Mouse (Mus musculus) megakaryocyte progenitor cell, adult 5-6 weeks (primary cell): Measurements from ENCODE around the gene Golph3l. TPM values are rescaled to one million over a fixed set of nuclear protein-coding genes. Genes with fewer than 3 reads are reported as not detected.
A peak's percentile ranks its signal among the peaks of the same experiment; 100 is the strongest.
"Not testable (repeated sequence)": the region's sequence is repeated elsewhere in the genome, so short reads cannot be mapped to it uniquely, and the experiment has no call there.

ENCODE experiments used
- ATAC-seq: replicated peaks from 2 replicates; pipeline ENCODE4 v1.8.0; 2016; ENCODE audit warnings: mild to moderate bottlenecking, moderate TSS enrichment, inconsistent platforms; ENCODE audit not compliant: poor library complexity
- total RNA-seq, 2 experiments: library from RNA; stranded (forward) in 1 of 2; stranded (reverse) in 1 of 2; fragments of 157-497, 149-512 nt in 1 of 2; fragments of 200-1000 nt in 1 of 2; gene quantifications; 2 replicates each; pipeline versions ENCODE4 v1.2.3 to v1.2.4; 2015 to 2017

Golph3l gene
- total RNA-seq, 2 experiments from 2014 or later = 40.0 to 57.3 TPM

DNA sequence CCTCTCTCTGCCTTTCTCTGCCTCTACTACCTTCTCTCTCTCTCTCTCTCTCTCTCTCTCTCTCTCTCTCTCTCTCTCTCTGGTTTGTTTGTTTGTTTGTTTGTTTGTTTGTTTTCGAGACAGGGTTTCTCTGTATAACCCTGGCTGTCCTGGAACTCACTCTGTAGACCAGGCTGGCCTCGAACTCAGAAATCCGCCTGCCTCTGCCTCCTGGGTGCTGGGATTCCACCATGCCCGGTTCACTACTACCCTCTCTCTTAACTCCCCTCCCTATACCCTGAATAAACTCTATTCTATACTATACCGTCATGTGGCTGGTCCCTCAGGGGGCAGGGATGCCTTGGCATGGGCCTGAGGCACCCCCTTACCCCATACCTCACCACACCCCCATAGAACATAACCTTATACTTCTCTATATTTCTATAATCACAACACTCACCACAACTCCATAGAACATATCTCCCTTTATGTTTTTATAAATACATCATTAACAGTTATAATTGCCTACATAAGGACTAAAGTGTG is 35.3 kb downstream of the Golph3l start:
- ATAC-seq = not testable (repeated sequence)

DNA sequence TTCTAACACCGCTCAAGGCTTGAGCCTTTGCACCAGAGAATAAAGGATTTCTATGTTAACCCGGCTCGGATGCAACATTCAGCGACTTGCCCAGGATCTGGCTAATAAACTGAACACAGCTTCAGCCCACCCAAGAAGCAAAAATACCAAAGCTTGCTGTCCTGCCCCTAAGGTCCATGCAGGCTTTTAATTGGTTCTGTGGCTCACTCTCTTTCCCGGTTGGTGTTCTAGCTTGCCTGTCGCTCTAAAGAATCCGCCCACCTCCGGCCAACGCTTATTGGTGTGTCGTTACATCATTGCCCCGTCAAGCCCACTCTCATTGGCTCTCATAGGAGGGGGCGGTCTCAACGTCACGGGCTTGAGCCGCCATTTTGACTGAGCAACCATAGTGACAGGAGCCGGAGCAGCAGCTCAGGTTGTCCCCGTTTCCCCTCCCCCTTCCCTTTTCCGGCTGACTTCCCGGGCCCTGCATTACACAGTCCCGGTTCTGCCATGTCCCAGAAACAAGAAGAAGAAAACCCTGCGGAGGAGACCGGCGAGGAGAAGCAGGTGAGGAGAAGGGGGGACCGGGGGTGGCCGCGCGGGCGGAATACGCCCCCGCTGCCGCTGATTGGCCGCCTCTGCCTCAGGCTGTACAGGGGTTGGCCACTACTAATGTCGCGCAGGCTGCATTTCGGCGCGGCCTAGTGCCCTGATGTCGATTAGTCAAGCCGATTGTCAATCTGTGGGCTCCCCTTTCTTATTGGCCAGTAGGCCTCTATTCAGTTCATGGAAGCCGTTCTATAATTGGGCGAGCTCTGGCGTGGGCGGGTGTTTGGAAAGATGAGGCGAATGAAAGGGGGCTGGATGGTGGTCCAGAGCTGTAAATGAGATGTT is 36.1 kb downstream of the Golph3l start, which contains the start of gene Ensa:
Ensa (plus strand) TSS at position 366 of the 876 bp plus-strand sequence.
- ATAC-seq = peak; percentile 95

DNA sequence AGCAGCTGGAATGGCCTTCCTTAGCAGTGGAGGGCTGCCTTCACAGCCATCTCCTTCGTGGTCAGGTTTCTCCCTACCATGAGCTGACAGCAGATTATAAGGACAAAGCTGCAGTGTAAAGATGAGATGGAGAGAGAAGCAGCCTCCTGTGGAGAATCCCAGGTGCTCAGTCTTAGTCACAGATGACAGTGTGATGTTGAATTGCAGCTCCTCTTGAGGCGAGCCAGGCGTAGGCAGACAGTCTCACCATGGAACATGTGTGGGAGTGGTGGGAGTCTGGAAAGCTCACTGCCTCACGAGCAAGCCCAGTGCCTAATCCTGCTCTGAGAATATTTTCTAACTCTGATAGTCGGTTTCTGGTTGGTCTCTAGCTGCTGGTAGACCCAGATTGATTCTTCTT is 39.0 kb downstream of the Golph3l start:
- ATAC-seq = no peak

DNA sequence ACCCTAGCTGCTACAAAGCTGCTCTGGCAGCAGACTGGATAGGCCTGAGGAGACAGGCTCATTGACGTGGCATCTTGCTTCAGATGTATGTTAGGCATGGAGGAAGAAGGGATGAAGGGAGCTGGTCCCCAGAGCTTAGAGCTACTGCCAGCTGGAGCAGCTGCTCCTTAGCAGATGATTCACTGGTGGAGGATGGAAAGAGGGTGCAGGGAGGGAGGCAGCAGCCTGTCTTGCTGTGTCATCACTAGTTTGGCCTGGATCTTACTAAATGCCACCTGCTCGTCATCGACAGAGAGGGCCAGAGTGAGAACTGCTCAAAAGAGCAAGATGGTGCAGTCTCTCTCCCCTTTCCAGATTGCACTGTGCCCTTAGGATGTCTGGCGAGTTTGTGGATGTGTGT is 41.0 kb downstream of the Golph3l start:
- no peak for ATAC-seq

DNA sequence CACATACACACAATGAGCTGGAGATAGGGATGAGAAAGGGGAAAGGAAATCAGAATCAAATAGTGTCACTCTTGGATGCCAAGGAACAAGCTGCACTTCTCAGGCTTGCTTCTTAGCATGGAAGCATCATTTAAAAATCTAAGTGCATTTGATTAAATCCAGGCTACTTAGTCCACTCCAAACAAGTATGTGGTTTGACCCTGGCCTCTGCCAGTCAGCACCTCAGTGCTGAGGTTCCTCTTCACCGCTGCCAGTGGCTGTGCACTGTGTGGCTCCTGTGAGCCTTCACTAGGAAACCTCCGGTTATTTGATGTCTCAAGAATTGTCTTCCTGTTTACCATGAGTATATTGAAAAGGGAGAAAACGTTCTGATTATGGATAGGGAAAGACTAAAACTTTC is 42.1 kb downstream of the Golph3l start:
- ATAC-seq = no peak

DNA sequence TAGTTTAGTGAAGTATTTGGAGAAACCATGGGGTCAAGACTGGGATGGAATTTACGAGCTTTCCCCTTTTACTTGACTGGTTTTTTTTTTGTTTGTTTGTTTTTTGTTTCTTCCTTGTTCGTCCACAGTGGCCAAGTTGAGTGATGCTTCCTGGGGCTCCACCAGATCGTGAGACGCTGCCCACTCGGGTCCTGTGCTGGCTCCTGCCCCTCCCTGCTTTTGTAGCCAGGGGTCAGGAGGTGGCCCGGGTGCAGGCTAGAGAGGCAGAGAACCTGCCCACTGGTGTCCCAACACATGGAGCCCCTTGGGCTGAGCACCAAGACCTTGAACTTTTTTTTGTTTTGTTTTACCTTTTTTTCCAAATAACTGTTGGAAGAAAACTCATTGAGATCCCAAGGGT is 42.6 kb downstream of the Golph3l start:
- ATAC-seq = no peak

DNA sequence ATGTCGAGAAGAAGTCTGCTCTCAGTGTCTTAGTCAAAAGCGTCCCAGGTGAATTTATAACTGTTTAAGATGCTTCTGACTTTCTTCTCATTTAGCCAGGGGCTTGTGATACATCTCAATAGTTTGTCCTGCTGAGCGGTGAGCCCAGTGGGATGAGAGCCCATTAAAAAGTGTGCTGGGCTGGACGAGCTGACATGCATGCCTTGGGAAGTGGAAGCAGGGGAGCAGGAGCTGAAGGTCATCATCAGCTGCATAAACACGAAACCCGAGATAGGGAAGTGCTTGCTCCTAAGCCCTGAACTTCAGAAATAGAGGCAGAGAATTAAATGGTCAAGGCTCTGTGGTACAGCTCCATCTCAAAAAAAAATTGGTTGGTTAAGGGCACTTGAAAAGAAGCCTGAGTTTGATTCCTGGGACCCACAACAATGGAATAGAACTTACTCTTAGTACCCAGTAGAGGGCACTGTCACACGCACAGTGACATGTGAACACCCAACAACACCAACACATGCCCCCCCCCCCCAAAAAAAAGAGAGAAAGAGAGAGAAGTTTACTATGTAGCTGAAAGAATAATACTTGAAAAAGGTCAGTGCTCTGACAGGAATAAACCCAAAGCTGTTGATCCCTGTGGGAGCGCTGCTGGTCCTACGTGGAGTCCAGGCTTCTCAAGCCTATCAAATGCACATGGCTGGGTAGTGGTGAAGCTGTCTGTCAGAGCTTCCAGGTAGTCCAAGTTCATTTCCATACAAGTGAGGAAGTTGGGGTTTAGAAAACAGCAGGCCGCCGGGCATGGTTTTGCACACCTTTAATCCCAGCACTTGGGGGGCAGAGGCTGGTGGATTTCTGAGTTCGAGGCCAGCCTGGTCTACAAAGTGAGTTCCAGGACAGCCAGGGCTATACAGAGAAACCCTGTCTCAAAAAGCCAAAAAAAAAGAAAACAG is 44.2 kb downstream of the Golph3l start:
- peak; percentile 90 for ATAC-seq

DNA sequence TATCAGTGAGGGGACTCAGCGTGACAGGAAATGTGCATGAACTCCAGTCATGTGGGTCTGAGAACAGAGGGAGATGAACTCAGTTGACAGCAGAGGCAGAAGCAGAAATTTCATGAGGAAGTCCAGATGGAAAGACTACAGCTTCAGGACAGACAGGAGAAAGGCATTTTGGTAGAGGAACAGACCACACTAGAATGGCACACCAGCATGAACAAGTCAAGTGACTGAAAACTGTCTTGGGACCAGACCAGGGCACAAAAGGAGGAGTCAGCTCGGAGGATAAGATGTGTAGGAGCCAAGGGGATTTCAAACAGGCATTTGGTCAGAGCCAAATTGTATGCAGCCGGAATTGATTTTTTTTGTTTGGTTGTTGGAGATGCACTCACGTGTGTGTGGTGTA is 46.9 kb downstream of the Golph3l start:
- ATAC-seq = no peak

DNA sequence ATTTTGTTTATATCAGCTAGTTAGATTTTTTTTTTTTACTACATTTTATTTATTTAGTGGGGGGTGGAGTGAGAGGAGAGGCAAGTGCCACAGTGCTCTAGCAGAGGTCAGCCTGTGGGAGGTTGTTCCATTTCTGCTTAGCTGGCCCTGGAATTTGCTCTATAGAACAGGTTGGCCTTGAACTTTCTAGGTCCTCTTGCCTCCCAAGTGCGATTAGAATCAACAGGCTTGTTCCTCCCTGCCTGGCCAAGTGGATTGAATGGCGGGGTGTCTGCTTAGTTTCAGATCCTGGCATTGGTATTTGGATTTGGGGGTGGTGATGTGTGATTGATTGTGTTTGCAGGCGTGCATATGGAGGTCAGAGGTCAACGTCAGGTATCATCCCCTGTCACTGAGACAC is 47.3 kb downstream of the Golph3l start:
- ATAC-seq = no peak

DNA sequence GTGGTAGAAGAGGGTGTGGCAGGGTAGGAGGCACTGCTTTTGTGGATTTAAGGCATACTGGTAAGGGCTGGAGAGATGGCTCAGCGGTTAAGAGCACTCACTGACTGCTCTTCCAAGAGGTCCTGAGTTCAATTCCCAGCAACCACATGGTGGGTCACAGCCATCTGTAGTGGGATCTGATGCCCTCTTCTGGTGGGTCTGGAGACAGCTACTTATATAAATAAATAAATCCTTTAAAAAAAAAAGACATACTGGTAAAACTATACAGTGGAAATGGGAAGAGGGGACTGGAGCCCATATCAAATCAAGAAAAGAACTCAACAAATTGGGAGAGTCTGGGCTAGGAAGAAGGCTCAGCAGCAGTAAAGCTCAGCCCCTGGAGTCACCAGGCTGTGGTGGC is 51.0 kb downstream of the Golph3l start:
- ATAC-seq = no peak

DNA sequence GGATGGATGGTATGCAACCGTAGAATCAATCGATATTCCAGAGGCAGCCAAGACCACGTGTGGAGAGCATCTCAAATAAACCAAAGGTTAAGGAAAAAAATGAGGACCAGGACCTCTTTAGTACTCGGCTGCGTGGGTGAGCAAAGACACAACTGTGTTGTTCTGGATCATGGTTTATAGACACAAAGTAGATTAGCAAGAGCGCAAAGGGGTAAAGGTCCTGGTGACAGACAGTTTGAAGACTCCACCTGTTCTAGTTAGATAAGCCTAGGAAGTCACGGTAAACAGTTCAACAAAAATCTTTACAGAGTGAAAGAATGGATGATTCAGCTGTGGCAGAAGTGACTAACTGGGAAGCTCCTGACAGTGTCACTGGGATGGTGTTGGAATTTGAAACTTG is 54.4 kb downstream of the Golph3l start:
- ATAC-seq = peak; percentile 72

DNA sequence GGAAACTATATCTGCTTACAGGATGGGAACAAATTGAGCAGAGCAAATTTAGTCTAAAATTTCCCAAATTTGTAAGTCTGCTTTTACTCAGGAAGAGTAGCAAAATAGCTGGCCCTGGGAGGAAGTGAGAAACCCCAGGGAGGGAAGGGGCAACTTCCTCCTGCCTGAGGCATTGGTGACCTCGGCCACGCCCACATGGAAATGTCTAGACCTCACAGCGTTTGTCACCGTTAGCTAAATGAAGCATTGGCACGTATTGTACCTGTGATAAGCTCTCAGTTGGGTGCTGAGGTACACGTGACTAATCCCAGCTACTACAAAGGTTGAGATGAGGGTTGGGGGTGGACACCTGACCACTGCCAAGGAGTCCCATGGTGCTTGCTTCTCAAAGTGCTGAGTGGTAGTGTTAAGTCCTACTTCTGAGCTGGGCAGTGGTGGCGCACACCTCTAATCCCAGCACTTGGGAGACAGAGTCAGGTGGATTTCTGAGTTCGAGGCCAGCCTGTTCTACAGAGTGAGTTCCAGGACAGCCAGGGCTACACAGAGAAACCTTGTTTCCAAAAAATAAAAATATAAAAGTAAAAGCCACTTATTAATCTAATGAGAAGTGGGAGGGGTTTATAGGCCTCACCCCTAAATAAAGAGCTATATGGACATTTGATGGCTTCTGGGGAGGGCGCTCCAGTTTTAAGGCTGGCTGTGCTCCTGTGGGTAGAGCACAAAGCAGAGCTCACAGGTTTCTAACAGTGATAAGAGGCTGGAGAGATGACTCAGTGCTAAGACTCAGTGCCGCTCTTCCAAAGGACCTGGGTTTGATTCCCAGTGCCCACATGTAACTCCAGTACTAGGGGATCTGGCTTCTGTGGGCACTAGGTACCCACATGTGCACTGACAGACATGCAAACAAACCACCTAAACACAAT is 56.8 kb downstream of the Golph3l start:
- peak; percentile 88 for ATAC-seq

DNA sequence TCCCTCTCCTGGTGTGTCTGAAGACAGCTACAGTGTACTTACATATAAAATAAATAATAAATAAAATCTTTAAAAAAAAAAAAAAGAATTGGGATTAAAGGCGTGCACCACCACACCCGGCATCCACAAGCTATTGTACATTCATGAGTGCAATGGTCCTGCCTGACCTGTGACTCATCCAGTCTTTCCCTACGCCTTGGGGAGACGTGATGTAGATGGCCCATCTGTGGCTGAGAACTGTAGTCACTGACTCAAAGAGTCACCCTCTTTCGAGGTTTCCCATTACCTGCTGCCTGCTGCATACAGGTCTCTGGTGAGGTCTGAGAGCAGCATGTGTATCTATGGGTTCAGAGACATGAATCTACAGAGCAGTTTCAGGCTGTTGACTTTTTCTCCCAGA is 59.3 kb downstream of the Golph3l start:
- ATAC-seq = no peak

DNA sequence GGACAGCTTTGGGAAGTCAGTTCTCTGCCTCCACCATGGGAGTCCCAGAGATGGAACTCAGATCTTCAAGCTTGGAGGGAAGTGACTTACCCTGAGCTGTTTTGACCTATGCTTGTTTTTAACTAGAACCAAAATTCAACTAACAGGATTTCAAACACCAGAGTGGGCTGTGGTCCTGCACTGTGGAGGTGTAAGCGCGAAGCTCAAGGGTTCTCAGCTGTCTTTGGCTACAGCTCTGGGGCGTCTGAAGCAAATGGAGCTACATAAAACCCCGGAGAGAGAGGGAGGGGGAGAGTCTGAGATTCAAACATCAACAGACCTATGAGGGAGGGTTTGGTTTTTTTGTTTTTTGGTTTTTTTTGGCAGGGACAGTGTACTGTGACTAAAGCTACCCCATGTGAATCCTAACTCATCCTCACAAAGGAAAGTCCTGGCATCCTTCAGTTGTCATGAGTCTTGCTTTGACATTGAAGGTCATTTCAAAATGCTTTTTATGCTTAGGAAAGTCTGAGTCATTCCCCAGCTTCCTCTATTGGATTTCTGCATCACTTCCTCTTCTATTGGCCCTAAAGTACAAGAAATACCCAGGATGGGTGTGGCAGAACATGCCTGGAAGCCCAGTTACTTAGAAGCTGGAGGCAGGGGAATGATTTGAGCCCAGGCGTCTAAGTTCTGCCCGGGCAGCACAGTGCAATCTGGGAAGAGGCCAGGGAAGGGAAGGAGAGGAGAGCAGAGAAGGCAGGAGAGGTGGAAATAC is 61.7 kb downstream of the Golph3l start:
- ATAC-seq = peak; percentile 59

DNA sequence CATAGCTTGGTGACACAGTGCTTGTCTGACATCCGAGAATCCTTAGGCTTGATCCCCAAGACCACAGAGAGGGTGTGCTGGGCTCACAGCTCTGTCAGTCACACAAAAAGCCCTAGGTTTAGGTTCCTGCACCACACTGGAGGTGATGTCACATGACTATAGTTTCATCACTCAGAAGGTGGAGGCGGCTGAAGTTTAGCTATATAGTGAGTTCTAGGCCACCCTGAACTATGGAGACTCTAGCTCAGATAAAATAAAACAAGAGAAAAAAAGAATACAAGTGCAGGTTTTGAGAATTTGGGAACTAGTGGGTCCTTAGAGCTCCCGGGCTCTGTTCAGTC is 62.3 kb downstream of the Golph3l start:
- ATAC-seq = peak; percentile 3; the same call in 1 of the 2 replicates

DNA sequence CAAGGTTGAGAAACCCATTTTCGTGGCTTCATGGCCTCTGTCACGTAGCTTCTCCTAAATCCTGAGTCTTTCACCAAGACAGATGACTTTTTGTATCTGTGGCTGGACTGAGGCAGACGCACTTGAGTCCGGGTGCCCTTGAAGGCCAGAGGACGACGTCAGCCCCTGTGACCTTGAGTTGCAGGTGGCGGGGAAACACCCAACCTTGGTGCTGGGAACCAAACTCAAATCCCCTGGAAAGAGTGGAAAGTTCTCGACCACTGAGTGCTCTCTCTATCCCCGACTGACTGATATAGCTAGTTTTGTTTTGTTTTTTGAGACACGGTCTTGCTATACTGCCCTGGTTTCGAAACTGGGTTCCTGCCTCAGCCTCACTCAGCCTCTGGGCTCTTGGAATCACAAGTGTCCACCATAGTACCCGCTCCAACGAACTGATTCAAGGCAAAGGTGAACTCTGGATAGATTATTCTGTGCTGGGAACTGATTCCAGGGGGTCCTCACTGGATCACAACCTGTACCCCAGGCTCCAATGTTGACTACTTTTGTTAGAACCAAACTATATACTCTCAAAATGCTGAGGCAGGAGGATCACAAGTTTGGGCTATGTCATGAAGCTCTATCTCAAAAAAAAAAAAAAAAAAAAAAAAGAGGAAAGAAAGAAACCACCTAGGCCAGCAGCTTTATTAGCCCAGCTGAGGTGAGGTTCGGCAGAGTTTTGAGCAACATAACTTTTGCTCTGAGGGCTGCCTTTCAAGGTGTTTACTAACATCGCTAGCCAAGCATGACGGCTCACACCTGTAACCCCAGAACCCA is 62.9 kb downstream of the Golph3l start:
- peak; percentile 13; the same call in 1 of the 2 replicates for ATAC-seq

DNA sequence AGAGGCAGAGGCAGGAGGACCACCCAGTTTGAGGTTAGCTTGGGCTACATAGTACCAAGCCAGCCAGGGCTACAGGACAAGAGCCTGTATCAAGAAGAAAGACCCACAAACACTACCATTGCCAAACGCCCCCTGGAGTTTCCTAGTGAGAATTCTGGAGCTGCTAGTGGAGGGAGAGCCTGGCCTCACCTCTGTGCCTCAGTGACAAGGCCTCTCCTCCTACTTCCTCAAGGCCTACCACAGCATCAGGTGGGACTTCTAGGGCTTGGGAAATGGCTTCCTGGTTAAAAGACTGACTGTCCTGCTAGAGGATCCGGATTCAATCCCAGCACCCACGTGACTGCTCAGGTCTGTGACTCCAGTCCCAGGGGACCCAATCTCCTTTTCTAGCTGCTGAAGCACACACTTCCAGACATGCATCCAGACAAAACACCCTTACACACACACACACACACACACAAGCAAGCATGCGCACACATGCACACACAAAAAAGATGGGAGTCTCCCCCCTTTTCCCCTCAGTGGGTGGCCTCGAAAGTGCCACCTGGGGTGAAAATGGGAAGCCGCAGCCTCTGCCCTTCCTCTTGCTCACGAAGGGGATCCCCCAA is 63.6 kb downstream of the Golph3l start:
- ATAC-seq = peak; percentile 50

DNA sequence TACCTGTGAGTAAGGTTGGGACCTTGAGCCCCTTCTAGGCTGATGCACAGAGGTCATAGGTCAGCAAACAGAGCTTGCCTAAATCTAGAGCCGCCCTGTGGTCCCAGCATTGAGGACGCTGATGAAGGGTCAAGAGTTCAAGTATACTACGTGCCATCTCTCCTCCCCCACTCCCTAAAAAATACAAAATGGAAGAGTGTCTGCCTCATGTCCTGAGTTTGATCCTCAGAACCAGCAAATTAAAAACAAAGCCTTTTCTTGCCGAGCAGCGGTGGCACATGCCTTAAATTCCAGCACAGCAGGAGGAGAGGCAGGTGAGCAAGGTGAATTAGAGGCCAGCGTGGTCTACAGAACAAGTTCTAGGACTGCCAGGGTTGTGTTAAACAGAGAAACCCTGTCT is 64.1 kb downstream of the Golph3l start:
- ATAC-seq = no peak
